Mouse (Mus musculus) lung, adult 18-20 months (tissue): ENCODE data around the gene Dnajc5g.

Source experiments
- DNase-seq, 2 experiments: peaks; one replicate each; pipeline ENCODE4 v3.0.0; 2022; ENCODE audit warnings: mixed read lengths in 2 of 2

Gene Dnajc5g

DNA sequence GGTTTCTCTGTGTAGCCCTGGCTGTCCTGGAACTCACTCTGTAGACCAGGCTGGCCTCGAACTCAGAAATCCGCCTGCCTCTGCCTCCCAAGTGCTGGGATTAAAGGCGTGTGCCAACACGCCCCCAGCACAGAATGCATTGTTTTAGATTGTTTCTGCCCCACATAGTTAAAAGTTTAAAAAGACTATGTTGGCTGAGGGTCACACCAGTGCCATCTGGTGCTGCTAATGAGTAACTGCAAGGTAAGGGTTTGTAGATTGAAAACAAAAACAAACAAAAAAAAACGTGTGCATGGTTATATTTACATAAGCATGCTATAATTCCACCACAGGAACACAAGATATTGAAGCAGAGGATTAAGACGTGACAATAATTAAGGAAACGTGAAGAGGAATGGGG is 4.7 kb downstream of the Dnajc5g start:
- DNase-seq: no peak

GRCm38 (mm10) chr5:31116354-31116753 is 10.3 kb downstream of the Dnajc5g start, which contains the start of gene Trim54:
Gene Trim54, plus strand, starts transcription at chr5:31116712.
- DNase-seq: no peak

DNA sequence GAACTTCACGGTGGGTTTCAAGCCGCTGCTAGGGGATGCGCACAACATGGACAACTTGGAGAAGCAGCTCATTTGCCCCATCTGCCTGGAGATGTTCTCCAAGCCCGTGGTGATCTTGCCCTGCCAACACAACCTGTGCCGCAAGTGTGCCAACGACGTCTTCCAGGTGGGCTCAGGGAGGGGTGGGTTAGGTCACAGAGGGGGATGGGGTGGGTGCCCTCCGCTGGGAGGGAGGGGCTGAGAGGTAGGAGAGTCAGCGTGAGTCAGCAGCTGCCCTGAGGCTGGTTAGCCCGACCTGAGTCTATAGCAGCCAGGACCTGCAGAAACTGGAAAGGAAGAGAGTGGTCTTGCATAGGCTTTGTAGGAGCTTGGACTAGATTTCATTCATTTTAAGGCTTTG is 10.8 kb downstream of the Dnajc5g start:
- DNase-seq: no peak

DNA sequence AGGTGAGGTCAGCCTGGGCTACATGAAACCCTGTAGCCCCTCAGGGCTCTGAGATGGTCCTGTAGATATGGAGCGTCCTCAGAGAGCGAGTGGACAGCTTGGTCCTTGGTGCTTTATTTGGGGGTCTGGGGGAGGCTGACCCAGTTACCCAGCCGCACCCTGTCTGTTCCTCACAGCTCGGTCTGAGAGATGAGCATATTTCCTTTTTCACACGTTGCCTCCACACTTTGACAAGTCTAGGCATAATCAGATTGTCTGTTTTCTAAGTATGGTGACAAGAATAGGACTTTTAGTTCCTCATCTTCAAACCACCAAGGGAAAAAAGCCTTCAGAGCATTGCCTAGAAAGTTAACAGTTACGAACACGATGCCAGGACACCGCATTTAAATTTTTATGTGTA is 15.0 kb downstream of the Dnajc5g start:
- no peak for DNase-seq

GRCm38 (mm10) chr5:31123481-31123880 is 17.4 kb downstream of the Dnajc5g start:
- DNase-seq: no peak

DNA sequence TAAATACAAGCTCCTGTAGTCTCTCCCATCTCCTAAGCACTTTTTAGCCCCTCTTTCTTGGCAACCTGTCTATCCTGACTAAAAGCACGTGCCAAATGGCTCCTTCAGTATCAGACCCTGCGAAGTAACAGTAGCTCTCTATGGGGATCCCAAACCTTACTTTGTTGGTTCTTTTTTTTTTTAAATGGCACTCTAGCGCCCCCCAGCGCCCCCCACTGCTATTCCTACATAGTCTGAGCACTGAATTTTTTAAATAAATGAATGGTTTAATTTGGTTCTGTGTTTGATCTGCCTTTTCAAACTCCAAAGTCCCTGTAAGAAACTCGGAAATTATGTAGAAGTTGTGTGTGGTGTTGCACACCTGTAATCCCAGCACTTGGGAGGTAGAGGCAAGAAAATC is 20.0 kb downstream of the Dnajc5g start:
- no peak for DNase-seq

DNA sequence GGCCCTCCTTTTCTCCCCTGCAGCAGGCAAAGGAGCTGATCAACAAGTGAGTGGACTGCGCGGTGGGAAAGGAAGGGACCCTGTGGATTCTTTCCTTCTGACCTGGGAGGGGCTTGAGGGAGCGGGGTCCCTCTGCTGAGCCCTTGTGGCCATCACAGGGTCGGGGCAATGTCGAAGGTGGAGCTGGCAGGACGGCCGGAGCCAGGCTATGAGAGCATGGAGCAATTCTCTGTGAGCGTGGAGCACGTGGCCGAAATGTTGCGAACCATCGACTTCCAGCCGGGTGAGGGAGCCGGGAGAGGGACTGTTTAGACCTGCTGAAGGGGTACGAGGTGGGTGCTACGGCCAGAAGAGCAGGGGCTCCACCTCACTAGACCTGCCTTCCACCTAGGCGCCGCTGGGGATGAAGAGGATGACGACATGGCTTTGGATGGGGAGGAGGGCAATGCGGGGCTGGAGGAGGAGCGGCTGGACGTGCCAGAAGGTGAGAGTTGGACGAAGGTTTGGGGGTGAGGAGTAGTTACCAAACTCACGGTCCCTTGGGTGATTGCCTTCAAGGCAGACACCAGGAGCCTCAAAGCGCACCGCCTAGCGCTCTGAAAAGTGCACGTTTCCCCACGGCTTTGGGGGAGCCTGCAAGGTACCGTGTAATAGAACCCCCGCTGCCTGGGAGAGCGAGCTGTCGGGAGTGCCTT is 30.8 kb downstream of the Dnajc5g start:
- no peak for DNase-seq

GRCm38 (mm10) chr5:31137658-31138057 is 31.6 kb downstream of the Dnajc5g start:
- no peak for DNase-seq

GRCm38 (mm10) chr5:31138241-31138967 is 32.3 kb downstream of the Dnajc5g start, which contains the start of gene Ucn:
Gene Ucn, minus strand, starts transcription at chr5:31138829.
- DNase-seq: no peak

DNA sequence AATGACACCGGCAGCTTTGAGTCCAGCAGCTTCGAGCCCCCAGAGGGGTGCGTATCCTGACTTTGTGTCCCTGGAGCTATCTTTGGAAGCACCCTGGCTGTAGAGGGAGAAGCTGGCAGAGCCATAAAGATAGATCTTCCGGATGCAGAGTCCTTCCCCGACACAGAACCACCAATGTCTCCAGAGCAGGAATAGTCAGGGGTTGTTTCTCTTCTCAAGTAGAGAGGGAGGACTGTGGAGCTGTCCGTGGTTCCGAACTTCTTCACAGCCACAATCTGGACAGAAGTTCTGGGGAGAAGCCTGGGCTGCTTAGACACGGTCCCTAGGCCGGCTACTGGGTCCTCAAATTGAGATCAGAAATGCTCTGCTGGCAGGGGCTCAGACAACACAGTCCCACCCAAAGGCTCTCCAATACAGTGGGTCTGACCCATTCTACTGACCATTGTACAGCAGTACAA is 32.9 kb downstream of the Dnajc5g start:
- no peak for DNase-seq

DNA sequence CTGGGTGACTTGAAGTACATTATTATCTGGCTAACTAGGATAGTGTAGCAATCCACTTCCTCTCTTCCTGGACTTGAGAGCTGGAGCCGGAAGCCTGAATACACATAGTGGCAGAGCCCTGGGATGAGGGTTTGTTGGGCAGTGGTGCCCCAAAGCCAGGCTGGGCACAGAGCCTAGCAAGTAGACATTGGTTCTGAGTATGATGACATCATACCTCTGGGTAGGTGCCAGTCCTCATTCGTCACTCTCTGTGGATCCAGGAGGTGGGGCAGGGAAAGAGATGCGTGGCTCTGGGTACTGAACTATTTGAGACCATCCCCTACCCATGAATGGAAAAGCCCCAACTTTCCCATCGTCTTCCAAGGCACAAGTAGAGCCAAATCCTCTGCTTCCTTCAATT is 43.7 kb downstream of the Dnajc5g start:
- DNase-seq: peak in 1 of 2 experiments; percentile 21

- peak in 1 of 2 experiments; percentile 14 for DNase-seq
Measured at GRCm38 (mm10) chr5:31151746-31152145, 45.7 kb downstream of the Dnajc5g start.

DNA sequence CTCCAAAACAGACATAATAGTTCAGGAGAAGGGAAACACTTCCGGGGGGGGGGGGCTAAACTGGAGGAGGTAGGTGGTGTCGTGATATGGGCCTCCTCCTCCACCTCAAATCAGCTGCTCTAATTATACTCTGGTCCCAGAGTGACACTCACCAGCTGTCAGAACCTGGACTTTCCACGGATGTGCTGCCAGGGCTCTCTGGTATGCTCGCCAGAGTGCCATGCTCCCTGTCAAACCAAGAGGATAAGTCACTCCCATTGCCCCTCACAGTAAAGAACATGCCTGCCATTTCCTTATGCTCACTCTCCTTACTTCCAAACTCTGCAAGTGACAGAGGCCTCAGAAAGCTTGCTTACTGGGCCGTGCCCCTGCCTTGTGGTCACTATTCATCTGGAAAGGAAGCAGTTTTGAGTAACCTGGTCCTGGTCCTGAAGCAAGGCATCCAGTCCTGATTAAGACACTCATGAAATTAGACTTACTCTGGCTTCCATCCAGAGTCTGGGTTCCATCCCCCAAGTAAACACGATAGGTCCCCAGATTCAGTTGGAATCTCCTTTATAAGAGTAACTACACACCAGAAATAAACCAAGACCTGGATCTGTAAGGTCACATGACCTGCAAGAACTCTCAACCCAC is 47.5 kb downstream of the Dnajc5g start:
- DNase-seq: peak in 1 of 2 experiments; percentile 10

DNA sequence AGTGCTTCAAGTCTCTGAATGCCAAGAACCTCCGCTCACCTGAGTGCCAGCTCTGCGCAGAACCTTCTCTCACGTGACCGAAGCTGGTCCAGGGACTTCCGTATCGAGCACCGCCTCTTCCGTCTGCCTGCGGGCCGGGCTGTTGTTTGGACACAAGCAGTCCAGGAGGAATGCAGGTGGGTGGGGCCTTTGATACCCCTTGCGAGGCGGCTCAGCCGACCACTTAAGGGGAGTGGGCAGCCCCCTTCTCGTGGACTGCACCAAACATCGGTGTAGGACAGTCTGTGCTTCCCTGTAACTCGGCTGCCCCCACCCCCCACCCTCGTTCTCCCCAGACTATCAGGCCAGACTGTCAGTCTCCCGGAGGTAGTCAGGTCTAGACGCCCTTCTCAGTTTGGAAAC is 48.1 kb downstream of the Dnajc5g start, which contains the start of gene Mpv17:
Mpv17 (minus strand) TSS at position 100 of the 402 bp plus-strand sequence.
- peak; percentile 90 to 92 for DNase-seq
